Mouse (Mus musculus) lung, postnatal 0 days (tissue): ENCODE measurements around the gene Polr3h.

Experiments
- CTCF ChIP-seq: IDR thresholded peaks from 2 replicates; pipeline ENCODE4 v1.5.1; 2016; ENCODE audit warnings: antibody characterized with exemption, mild to moderate bottlenecking
- EP300 ChIP-seq: IDR thresholded peaks from 2 replicates; pipeline ENCODE4 v1.6.1; 2016; ENCODE audit warnings: antibody characterized with exemption, mild to moderate bottlenecking, control low read depth

DNA sequence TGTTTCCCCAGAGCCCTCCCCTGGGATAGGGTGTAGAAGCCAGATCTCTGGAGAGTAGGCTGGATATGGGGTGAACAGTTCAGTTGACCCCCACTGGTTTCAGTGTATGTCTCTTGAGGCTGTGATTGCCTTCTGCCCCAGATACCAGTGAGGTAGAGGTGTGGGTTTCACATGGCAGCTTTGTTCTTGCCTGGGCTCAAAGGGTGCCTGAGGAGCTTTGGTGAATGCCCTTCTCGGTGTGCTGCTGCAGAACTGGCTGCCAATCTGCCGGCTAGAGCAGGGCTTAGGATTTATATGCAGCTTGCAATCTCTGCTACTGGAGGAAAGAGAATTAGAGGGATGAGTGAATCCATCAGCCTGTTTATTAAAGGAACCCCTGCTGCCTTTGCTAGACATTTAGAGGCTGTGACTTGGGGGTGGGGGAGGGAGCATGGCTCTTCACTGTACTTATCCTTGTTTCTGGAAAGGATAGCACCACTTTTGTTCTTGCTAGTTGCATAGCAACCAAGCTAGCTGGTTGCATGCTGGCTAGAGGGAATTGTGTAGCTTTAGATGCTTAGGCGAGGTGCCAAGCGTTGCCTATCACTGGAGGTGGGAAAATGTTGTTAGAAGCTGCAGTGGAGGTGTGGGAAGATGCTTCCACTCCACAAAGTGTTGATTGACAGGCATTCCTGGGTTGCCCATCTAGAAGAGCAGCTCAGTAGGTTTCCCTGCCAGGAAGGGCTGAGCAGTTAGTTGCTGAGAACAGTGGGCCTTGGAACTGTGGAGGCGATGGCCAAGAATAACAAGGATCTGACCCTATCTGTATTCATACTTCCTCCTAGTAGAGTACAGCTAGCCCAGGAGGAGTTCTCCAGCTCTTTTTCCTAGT is 46.3 kb downstream of the Polr3h start:
- no peak for TF ChIP-seq CTCF
- TF ChIP-seq EP300: no peak
